Mouse (Mus musculus) forebrain, embryonic 16.5 days (tissue): ENCODE results near the gene Trim45. TPM values are rescaled to one million over a fixed set of nuclear protein-coding genes. Genes with fewer than 3 reads are reported as not detected.

ENCODE experiments used
- ATAC-seq: fragments of 200-750 bp; cut with Nextera tagmentation; 2 replicates; pipeline ENCODE4 v1.8.0; 2017; ENCODE audit warnings: mild to moderate bottlenecking, moderate library complexity
- H3K27ac ChIP-seq: fragments of 300-500 bp; sonication (generic); 2 replicates; pipeline ENCODE4 v1.5.1; 2014; ENCODE audit warnings: low read length, control low read depth
- H3K27me3 ChIP-seq: fragments of 300-500 bp; sonication (generic); replicated peaks from 2 replicates; pipeline ENCODE4 v1.6.1; 2014; ENCODE audit warnings: low read length; ENCODE audit not compliant: control insufficient read depth, insufficient read depth
- H3K36me3 ChIP-seq: fragments of 300-500 bp; sonication (generic); 2 replicates; pipeline ENCODE4 v1.6.1; 2014; ENCODE audit not compliant: control insufficient read depth, insufficient read depth
- H3K4me1 ChIP-seq: fragments of 300-500 bp; sonication (generic); replicated peaks from 2 replicates; pipeline ENCODE4 v1.6.1; 2014; ENCODE audit warnings: low read length; ENCODE audit not compliant: control insufficient read depth, insufficient read depth
- H3K4me2 ChIP-seq: fragments of 300-500 bp; sonication (generic); 2 replicates; pipeline ENCODE4 v1.6.1; 2014; ENCODE audit warnings: mild to moderate bottlenecking, low read length, control low read depth
- H3K4me3 ChIP-seq: fragments of 300-500 bp; sonication (generic); replicated peaks from 2 replicates; pipeline ENCODE4 v1.5.1; 2014; ENCODE audit warnings: mild to moderate bottlenecking, low read length, control low read depth
- H3K9ac ChIP-seq: fragments of 300-500 bp; sonication (generic); replicated peaks from 2 replicates; pipeline ENCODE4 v1.6.1; 2014; ENCODE audit warnings: low read depth, low read length, control low read depth
- H3K9me3 ChIP-seq: fragments of 300-500 bp; sonication (generic); 2 replicates; pipeline ENCODE4 v1.6.1; 2016; ENCODE audit warnings: low read length; ENCODE audit not compliant: control insufficient read depth
- WGBS: fragments of 180-500 bp; shearing (Covaris S2); extraction: QIAGEN DNeasy Blood & Tissue Kit; methylation state at CpG from one replicate; pipeline ENCODE4 v1.1.7; 2014; 5-methylcytosine and 5-hydroxymethylcytosine counted together
- polyA plus RNA-seq: library from polyadenylated mRNA; unstranded; fragments of >200 nt; fragmentation: Nextera tagmentation; extraction: Ambion mirVana; gene quantifications from 2 replicates; pipeline ENCODE4 v1.2.1, GENCODE M21; 2015

Trim45 gene
- polyA plus RNA-seq, 1 experiment from 2014 or later: 9.1 TPM

GRCm38 (mm10) chr3:100951531-100951930 is 29.5 kb downstream of the Trim45 start:
- ATAC-seq: no peak
- Histone ChIP-seq H3K36me3 (0 out of 2 replicates have a peak, but pooled peaks cover 2% of the 10 kb centered on the region), H3K27ac (no peak overlapping the region), H3K4me3 (no peak overlapping the region), H3K9ac (no peak overlapping the region), H3K4me2 (no peak overlapping the region), H3K9me3 (no peaks in the 10 kb centered on the region), H3K27me3 (no peaks in the 10 kb centered on the region), H3K4me1 (no peaks in the 10 kb centered on the region)
- 93% methylated on average over 4 of the region's 4 CpGs for WGBS

DNA sequence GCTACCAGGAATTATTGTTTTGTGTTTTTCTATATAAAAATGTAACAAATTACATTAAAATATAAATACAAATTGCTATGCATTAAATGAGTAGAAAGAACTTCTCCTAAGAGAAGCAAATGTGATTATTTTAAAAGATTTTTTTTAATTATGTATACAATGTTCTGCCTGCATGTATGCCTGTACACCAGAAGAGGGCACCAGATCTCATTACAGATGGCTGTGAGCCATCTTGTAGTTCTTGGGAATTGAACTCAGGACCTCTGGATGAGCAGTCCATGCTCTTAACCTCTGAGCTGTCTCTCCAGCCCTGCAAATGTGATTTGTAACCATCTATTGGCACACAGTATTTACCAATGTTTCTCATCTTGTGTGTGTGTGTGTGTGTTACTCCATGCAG is 32.6 kb downstream of the Trim45 start:
- Histone ChIP-seq H3K9me3 (no peaks in the 10 kb centered on the region), H3K4me3 (no peak overlapping the region), H3K9ac (no peak overlapping the region), H3K36me3 (no peaks in the 10 kb centered on the region), H3K4me1 (no peaks in the 10 kb centered on the region), H3K27me3 (no peaks in the 10 kb centered on the region), H3K27ac (no peak overlapping the region), H3K4me2 (no peak overlapping the region)
- ATAC-seq: no peak

- no peaks in the 10 kb centered on the region for H3K9me3 ChIP-seq
- no peak overlapping the region for H3K27ac ChIP-seq
- 91% methylated on average over 5 of the region's 5 CpGs for WGBS
- no peak overlapping the region for H3K4me2 ChIP-seq
- no peaks in the 10 kb centered on the region for H3K27me3 ChIP-seq
- no peaks in the 10 kb centered on the region for H3K36me3 ChIP-seq
- H3K9ac ChIP-seq: no peak overlapping the region
- no peak overlapping the region for H3K4me3 ChIP-seq
- no peaks in the 10 kb centered on the region for H3K4me1 ChIP-seq
- no peak for ATAC-seq
Observed at GRCm38 (mm10) chr3:100961007-100961406, 39.0 kb downstream of the Trim45 start.

GRCm38 (mm10) chr3:100961501-100961900 is 39.5 kb downstream of the Trim45 start:
- H3K36me3 ChIP-seq: no peaks in the 10 kb centered on the region
- 87% methylated on average over 7 of the region's 7 CpGs for WGBS
- H3K27ac ChIP-seq: no peak overlapping the region
- H3K9ac ChIP-seq: no peak overlapping the region
- ATAC-seq: no peak
- no peaks in the 10 kb centered on the region for H3K27me3 ChIP-seq
- H3K4me3 ChIP-seq: no peak overlapping the region
- no peaks in the 10 kb centered on the region for H3K9me3 ChIP-seq
- no peak overlapping the region for H3K4me2 ChIP-seq
- H3K4me1 ChIP-seq: no peaks in the 10 kb centered on the region

GRCm38 (mm10) chr3:100963849-100964542 is 42.0 kb downstream of the Trim45 start:
- H3K4me2 ChIP-seq: no peak overlapping the region
- no peak overlapping the region for H3K4me3 ChIP-seq
- H3K4me1 ChIP-seq: peaks cover 4% of the 10 kb centered on the region
- H3K9ac ChIP-seq: no peak overlapping the region
- peak; percentile 75 for ATAC-seq
- H3K9me3 ChIP-seq: no peaks in the 10 kb centered on the region
- H3K27ac ChIP-seq: no peak overlapping the region; the same call in 1 of the 2 replicates
- H3K27me3 ChIP-seq: no peaks in the 10 kb centered on the region
- no peaks in the 10 kb centered on the region for H3K36me3 ChIP-seq
- 77% methylated on average over 14 of the region's 14 CpGs for WGBS

GRCm38 (mm10) chr3:100969176-100969917 is 47.3 kb downstream of the Trim45 start, which contains the start of gene Ttf2:
TSS of gene Ttf2 (minus strand) at chr3:100969663.
- peaks cover 10% of the 10 kb centered on the region for H3K4me1 ChIP-seq
- peak within 1 kb of the TSS; percentile 98 for H3K4me2 ChIP-seq
- H3K36me3 ChIP-seq: no peaks in the 10 kb centered on the region
- WGBS: under 1% methylated on average over 40 of the region's 40 CpGs
- ATAC-seq: peak; percentile 98
- no peaks in the 10 kb centered on the region for H3K27me3 ChIP-seq
- peak within 1 kb of the TSS; percentile 76 for H3K4me3 ChIP-seq
- H3K27ac ChIP-seq: no peak within 1 kb of the TSS
- no peaks in the 10 kb centered on the region for H3K9me3 ChIP-seq
- H3K9ac ChIP-seq: peak within 1 kb of the TSS; percentile 64

- Histone ChIP-seq H3K27me3 (no peaks in the 10 kb centered on the region), H3K9me3 (no peaks in the 10 kb centered on the region), H3K4me1 (peaks cover 10% of the 10 kb centered on the region), H3K9ac (no peak overlapping the region), H3K27ac (no peak overlapping the region), H3K4me2 (no peak overlapping the region), H3K36me3 (no peaks in the 10 kb centered on the region), H3K4me3 (no peak overlapping the region)
- ATAC-seq: no peak
- WGBS: 0% methylated on average over 1 of the region's 1 CpGs
Observed at GRCm38 (mm10) chr3:100973906-100974305, 51.9 kb downstream of the Trim45 start.

DNA sequence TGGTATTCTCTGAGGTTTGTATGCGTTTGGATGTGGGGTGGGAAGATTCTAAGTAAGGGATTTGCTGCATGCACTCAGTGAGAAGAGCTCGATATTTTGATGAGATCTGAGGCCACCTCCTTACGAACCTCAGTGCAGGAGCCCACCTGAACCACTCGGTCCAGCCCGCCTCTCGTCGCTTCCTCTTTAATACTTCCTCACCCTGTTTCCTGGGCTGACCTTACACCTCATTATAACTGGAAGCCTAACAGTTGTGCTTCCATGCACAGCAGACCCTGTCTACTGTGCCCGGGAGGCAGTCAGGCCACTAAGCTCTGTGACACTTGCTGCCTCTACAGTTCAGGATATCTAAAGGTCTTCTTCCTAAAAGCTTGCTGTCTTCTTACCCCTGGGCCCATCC is 57.3 kb downstream of the Trim45 start:
- no peak overlapping the region for H3K9ac ChIP-seq
- ATAC-seq: no peak
- 0 out of 2 replicates have a peak, but pooled peaks cover 2% of the 10 kb centered on the region for H3K4me1 ChIP-seq
- no peaks in the 10 kb centered on the region for H3K27me3 ChIP-seq
- no peak overlapping the region for H3K4me3 ChIP-seq
- no peak overlapping the region for H3K4me2 ChIP-seq
- no peak overlapping the region for H3K27ac ChIP-seq
- H3K36me3 ChIP-seq: no peaks in the 10 kb centered on the region
- 84% methylated on average over 8 of the region's 8 CpGs for WGBS
- H3K9me3 ChIP-seq: no peaks in the 10 kb centered on the region
